Mouse (Mus musculus) E14TG2a.4 (cell line): Measurements from ENCODE around the gene Timm10.
"Not testable (repeated sequence)": the region's sequence is repeated elsewhere in the genome, so short reads cannot be mapped to it uniquely, and the experiment has no call there.

Source experiments
- H3K27me3 ChIP-seq: 2 replicates; pipeline ENCODE4 v1.6.1; 2014; ENCODE audit warnings: low read length, control low read depth; ENCODE audit not compliant: insufficient read depth
- H3K36me3 ChIP-seq: 2 replicates; pipeline ENCODE4 v1.6.1; 2014; ENCODE audit warnings: low read length, control low read depth; ENCODE audit not compliant: insufficient read depth
- H3K4me1 ChIP-seq: replicated peaks from 2 replicates; pipeline ENCODE4 v1.6.1; 2014; ENCODE audit warnings: low read depth, low read length, control low read depth
- H3K4me3 ChIP-seq: replicated peaks from 2 replicates; pipeline ENCODE4 v1.5.1; 2014; ENCODE audit warnings: mild to moderate bottlenecking, low read length
- H3K9me3 ChIP-seq: 2 replicates; pipeline ENCODE4 v1.6.1; 2014; ENCODE audit warnings: low read length, control low read depth
- CTCF ChIP-seq: conservative IDR thresholded peaks from 2 replicates; pipeline ENCODE4 v1.5.1; 2014; ENCODE audit warnings: low read length
- NANOG ChIP-seq: IDR thresholded peaks from 2 replicates; pipeline ENCODE4 v1.6.1; 2014; ENCODE audit warnings: borderline replicate concordance, low read length, mixed read lengths
- POU5F1 ChIP-seq: IDR thresholded peaks from 2 replicates; pipeline ENCODE4 v1.6.1; 2014; ENCODE audit warnings: low read length, borderline replicate concordance

The Timm10 gene

GRCm38 (mm10) chr2:84793154-84793553, 33.6 kb upstream of the Timm10 start:
- no peak overlapping the region for H3K4me3 ChIP-seq
- H3K4me1 ChIP-seq: peaks cover 16% of the 10 kb centered on the region
- TF ChIP-seq NANOG (no peak), CTCF (no peak), POU5F1 (no peak)
- peaks cover 7% of the 10 kb centered on the region; the same call in 1 of the 2 replicates for H3K27me3 ChIP-seq
- no peaks in the 10 kb centered on the region for H3K36me3 ChIP-seq
- H3K9me3 ChIP-seq: peaks cover 27% of the 10 kb centered on the region

DNA sequence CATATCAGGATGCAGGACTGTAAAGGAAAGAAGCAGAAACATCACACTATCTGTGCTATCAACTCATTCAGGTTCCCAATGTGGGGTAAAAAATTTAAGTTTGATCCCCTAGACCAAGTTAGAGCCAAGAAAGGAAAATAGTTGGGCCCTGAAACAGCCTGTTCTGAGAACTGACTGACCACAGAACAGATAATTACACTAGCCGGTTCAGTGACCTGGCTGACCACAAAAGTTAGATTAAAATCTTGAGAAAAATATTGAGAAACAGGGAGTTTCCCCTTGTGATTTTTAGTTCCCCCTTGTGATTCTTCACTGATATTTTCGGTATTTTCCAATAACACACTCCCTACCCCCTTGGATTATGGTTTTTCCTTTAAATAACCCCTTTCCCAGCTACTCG, 32.9 kb upstream of the Timm10 start:
- H3K9me3 ChIP-seq: peaks cover 27% of the 10 kb centered on the region
- no peak overlapping the region for H3K4me3 ChIP-seq
- H3K27me3 ChIP-seq: peaks cover 14% of the 10 kb centered on the region
- H3K4me1 ChIP-seq: peaks cover 23% of the 10 kb centered on the region
- no peak for TF ChIP-seq NANOG
- no peak for TF ChIP-seq CTCF
- TF ChIP-seq POU5F1: no peak
- no peaks in the 10 kb centered on the region for H3K36me3 ChIP-seq

- H3K27me3 ChIP-seq: peaks cover 35% of the 10 kb centered on the region
- TF ChIP-seq NANOG (no peak), CTCF (peak; percentile 98), POU5F1 (no peak)
- H3K36me3 ChIP-seq: no peaks in the 10 kb centered on the region
- peak overlapping the region; percentile 80 for H3K4me3 ChIP-seq
- H3K9me3 ChIP-seq: peaks cover 27% of the 10 kb centered on the region
- peaks cover 21% of the 10 kb centered on the region for H3K4me1 ChIP-seq
Observed at GRCm38 (mm10) chr2:84797833-84798492, 28.8 kb upstream of the Timm10 start.

- peaks cover 35% of the 10 kb centered on the region for H3K27me3 ChIP-seq
- H3K36me3 ChIP-seq: no peaks in the 10 kb centered on the region
- TF ChIP-seq CTCF: no peak
- no peak for TF ChIP-seq POU5F1
- TF ChIP-seq NANOG: no peak
- H3K4me3 ChIP-seq: peak within 1 kb of the TSS; percentile 80
- peaks cover 25% of the 10 kb centered on the region for H3K9me3 ChIP-seq
- peaks cover 21% of the 10 kb centered on the region for H3K4me1 ChIP-seq
Observed at GRCm38 (mm10) chr2:84798493-84798921, 28.3 kb upstream of the Timm10 start, which contains the start of gene Ube2l6. TSS of gene Ube2l6 (plus strand) at chr2:84798828.

GRCm38 (mm10) chr2:84799041-84799561, 27.7 kb upstream of the Timm10 start:
- H3K36me3 ChIP-seq: no peaks in the 10 kb centered on the region
- H3K9me3 ChIP-seq: peaks cover 19% of the 10 kb centered on the region
- peaks cover 21% of the 10 kb centered on the region for H3K4me1 ChIP-seq
- TF ChIP-seq NANOG (no peak), CTCF (peak; percentile 58), POU5F1 (no peak)
- peak overlapping the region; percentile 80 for H3K4me3 ChIP-seq
- H3K27me3 ChIP-seq: peaks cover 35% of the 10 kb centered on the region

DNA sequence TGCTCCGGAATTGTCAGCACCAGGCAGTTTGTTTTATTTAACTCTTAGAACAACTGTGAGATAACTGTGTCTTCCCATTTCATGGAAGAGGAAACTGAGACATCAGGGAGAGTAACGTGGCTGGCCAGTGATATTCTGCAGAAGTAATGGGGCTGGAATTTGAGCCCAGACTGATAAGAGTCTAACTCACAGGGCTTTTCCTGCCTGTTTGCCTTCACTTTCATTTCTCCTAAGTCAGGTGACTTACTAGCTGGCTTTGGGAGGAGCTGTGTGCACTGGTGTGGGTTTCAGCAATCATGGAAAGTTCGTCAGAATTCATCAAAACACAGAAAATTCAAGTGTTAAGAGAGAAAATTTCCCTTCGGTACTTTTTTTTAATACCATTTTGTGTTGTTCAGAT, 26.5 kb upstream of the Timm10 start:
- TF ChIP-seq CTCF (no peak), POU5F1 (no peak), NANOG (no peak)
- Histone ChIP-seq H3K4me3 (no peak overlapping the region), H3K36me3 (no peaks in the 10 kb centered on the region), H3K27me3 (peaks cover 35% of the 10 kb centered on the region), H3K4me1 (peaks cover 21% of the 10 kb centered on the region), H3K9me3 (peaks cover 7% of the 10 kb centered on the region)

GRCm38 (mm10) chr2:84801223-84801622, 25.6 kb upstream of the Timm10 start:
- H3K27me3 ChIP-seq: peaks cover 35% of the 10 kb centered on the region
- H3K36me3 ChIP-seq, H3K9me3 ChIP-seq, H3K4me3 ChIP-seq: not testable (repeated sequence)
- H3K4me1 ChIP-seq: peaks cover 26% of the 10 kb centered on the region

GRCm38 (mm10) chr2:84803963-84804362, 22.8 kb upstream of the Timm10 start:
- H3K27me3 ChIP-seq: peaks cover 27% of the 10 kb centered on the region
- H3K4me1 ChIP-seq: peaks cover 20% of the 10 kb centered on the region
- no peak overlapping the region for H3K4me3 ChIP-seq
- no peak for TF ChIP-seq NANOG
- TF ChIP-seq POU5F1: no peak
- no peak for TF ChIP-seq CTCF
- no peaks in the 10 kb centered on the region for H3K36me3 ChIP-seq
- H3K9me3 ChIP-seq: peaks cover 12% of the 10 kb centered on the region

DNA sequence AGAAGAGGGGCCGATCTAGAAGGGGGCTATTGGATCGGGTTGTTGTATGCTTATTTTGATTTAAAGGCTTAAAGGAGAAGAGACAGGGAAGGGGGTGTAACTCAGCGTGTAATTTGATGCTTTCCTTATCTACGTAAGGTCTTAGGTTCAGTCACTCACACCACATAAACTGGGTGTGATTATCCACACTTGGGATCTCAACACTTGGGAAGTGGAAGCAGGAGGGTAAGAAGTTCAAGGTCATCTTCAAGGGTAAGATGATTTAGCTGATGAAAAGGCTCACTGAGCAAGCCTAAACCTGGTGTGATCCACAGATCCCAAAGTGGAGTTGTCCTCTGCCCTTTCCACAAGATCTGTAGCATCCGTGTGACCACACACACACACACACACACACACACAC, 20.3 kb upstream of the Timm10 start:
- TF ChIP-seq NANOG (no peak), CTCF (no peak), POU5F1 (no peak)
- peaks cover 13% of the 10 kb centered on the region for H3K27me3 ChIP-seq
- no peak overlapping the region for H3K4me3 ChIP-seq
- H3K9me3 ChIP-seq: peaks cover 34% of the 10 kb centered on the region
- peaks cover 4% of the 10 kb centered on the region; the same call in 1 of the 2 replicates for H3K36me3 ChIP-seq
- H3K4me1 ChIP-seq: peaks cover 16% of the 10 kb centered on the region
